Mouse (Mus musculus): ENCODE data around the gene Whamm. TPM values are rescaled to one million over a fixed set of nuclear protein-coding genes. Genes with fewer than 3 reads are reported as not detected.

Whamm gene
- polyA plus RNA-seq, 1 experiment from 2014 or later: 3.9 TPM

DNA sequence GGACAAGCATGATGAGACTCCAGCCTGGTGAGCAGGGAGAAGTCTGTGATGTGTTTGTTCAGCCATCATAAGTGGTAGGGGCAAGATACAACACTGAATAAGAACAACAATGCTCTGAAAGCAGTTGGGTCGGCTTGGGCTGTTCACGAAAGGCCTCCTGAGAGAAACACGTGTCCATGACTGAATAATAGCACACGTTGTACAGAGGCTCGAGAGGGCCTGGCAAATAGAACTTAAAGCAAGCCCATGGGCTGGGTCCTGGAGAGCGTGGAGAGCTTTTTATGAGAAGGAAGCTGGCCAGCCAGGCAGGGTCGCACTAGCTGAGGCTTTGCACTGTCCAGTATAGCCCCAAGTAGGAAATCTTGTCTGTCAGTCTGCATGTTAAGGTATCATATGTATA lies 7.3 kb downstream of the Whamm start:
- Histone ChIP-seq H3K9me3 (replicated peaks; ENCODE audit: control insufficient read depth, low read length) (no peaks in the 10 kb centered on the region), H3K4me1 (ENCODE audit: control insufficient read depth, insufficient read depth, low read length) (peaks cover 3% of the 10 kb centered on the region; the same call in 1 of the 2 replicates), H3K4me3 (ENCODE audit: low read length) (no peak overlapping the region), H3K36me3 (ENCODE audit: control insufficient read depth, insufficient read depth) (peaks cover 26% of the 10 kb centered on the region), H3K4me2 (ENCODE audit: low read depth, low read length) (no peak overlapping the region), H3K9ac (ENCODE audit: low read length) (no peak overlapping the region), H3K27ac (ENCODE audit: low read length) (no peak overlapping the region), H3K27me3 (ENCODE audit: control insufficient read depth, insufficient read depth, low read length) (no peaks in the 10 kb centered on the region)
- 88% methylated on average over 7 of the region's 7 CpGs for WGBS
- no peak for ATAC-seq (replicated peaks; ENCODE audit: extremely low read depth, insufficient read depth, low FRiP score)

DNA sequence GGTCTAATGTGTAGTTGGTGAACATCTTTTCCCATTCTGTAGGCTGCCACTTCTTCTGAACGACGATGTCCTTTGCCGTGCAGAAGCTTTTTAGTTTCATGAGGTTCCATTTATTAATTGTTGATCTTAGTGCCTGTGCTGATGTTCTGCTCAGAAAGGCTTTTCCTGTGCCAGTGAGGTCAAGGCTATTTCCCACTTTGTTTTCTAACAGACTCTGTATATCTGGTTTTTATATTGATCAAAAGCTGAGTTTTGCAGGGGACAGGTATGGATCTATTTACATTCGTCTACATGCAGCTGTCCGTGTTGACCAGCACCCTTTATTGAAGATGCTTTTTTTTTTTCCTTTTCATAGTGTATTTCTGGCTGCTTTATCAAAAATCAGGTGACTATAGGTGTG lies 8.2 kb downstream of the Whamm start:
- no peak overlapping the region for H3K4me2 ChIP-seq (ENCODE audit: low read depth, low read length)
- H3K4me1 ChIP-seq (ENCODE audit: control insufficient read depth, insufficient read depth, low read length): no peaks in the 10 kb centered on the region
- H3K27me3 ChIP-seq (ENCODE audit: control insufficient read depth, insufficient read depth, low read length): no peaks in the 10 kb centered on the region
- H3K27ac ChIP-seq (ENCODE audit: low read length): no peak overlapping the region
- H3K36me3 ChIP-seq (ENCODE audit: control insufficient read depth, insufficient read depth): peaks cover 29% of the 10 kb centered on the region
- 93% methylated on average over 5 of the region's 5 CpGs for WGBS
- H3K4me3 ChIP-seq (ENCODE audit: low read length): no peak overlapping the region
- H3K9me3 ChIP-seq (replicated peaks; ENCODE audit: control insufficient read depth, low read length): no peaks in the 10 kb centered on the region
- no peak overlapping the region for H3K9ac ChIP-seq (ENCODE audit: low read length)
- ATAC-seq (replicated peaks; ENCODE audit: extremely low read depth, insufficient read depth, low FRiP score): no peak

- no peak overlapping the region for H3K9ac ChIP-seq (ENCODE audit: low read length)
- no peak for ATAC-seq (replicated peaks; ENCODE audit: extremely low read depth, insufficient read depth, low FRiP score)
- peaks cover 49% of the 10 kb centered on the region for H3K36me3 ChIP-seq (ENCODE audit: control insufficient read depth, insufficient read depth)
- H3K4me2 ChIP-seq (ENCODE audit: low read depth, low read length): no peak overlapping the region
- no peaks in the 10 kb centered on the region for H3K27me3 ChIP-seq (ENCODE audit: control insufficient read depth, insufficient read depth, low read length)
- H3K4me3 ChIP-seq (ENCODE audit: low read length): no peak overlapping the region
- no peak overlapping the region for H3K27ac ChIP-seq (ENCODE audit: low read length)
- WGBS: 66% methylated on average over 3 of the region's 3 CpGs
- no peaks in the 10 kb centered on the region for H3K4me1 ChIP-seq (ENCODE audit: control insufficient read depth, insufficient read depth, low read length)
- peaks cover 5% of the 10 kb centered on the region for H3K9me3 ChIP-seq (replicated peaks; ENCODE audit: control insufficient read depth, low read length)
These were observed 12.4 kb downstream of the Whamm start for GRCm38 (mm10) chr7:81583512-81583911.

GRCm38 (mm10) chr7:81585326-81585725 lies 14.3 kb downstream of the Whamm start:
- 81% methylated on average over 7 of the region's 7 CpGs for WGBS

DNA sequence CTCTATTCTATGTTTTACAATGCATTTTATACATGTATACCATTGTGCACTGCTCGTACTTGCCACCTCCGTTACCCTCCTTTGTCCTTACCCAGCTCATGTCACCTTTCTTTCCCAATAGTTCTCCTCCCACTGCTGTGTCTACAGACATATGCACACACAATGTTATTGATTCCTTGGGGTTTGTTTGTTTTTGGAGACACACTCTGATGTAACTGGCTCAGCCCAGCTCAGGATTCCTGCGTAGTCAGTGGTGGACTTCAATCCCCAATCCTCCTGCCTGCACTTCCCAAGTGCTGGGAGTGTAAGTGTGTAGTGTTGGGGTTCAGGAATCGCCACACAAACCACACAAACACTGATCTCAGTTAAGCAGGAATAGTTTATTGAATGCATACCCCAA lies 16.2 kb downstream of the Whamm start:
- H3K9me3 ChIP-seq (replicated peaks; ENCODE audit: control insufficient read depth, low read length): peaks cover 5% of the 10 kb centered on the region
- no peak overlapping the region for H3K9ac ChIP-seq (ENCODE audit: low read length)
- no peak overlapping the region for H3K27ac ChIP-seq (ENCODE audit: low read length)
- no peak overlapping the region for H3K4me3 ChIP-seq (ENCODE audit: low read length)
- no peak for ATAC-seq (replicated peaks; ENCODE audit: extremely low read depth, insufficient read depth, low FRiP score)
- H3K4me2 ChIP-seq (ENCODE audit: low read depth, low read length): no peak overlapping the region
- H3K27me3 ChIP-seq (ENCODE audit: control insufficient read depth, insufficient read depth, low read length): no peaks in the 10 kb centered on the region
- no peaks in the 10 kb centered on the region for H3K4me1 ChIP-seq (ENCODE audit: control insufficient read depth, insufficient read depth, low read length)
- 90% methylated on average over 4 of the region's 4 CpGs for WGBS
- H3K36me3 ChIP-seq (ENCODE audit: control insufficient read depth, insufficient read depth): peaks cover 57% of the 10 kb centered on the region

More at GRCm38 (mm10) chr7:81585326-81585725, 14.3 kb downstream of the Whamm start:
- peaks cover 42% of the 10 kb centered on the region for H3K36me3 ChIP-seq (ENCODE audit: control insufficient read depth, insufficient read depth)
- no peak overlapping the region for H3K4me2 ChIP-seq (ENCODE audit: low read depth, low read length)
- peaks cover 5% of the 10 kb centered on the region for H3K9me3 ChIP-seq (replicated peaks; ENCODE audit: control insufficient read depth, low read length)
- no peak overlapping the region for H3K4me3 ChIP-seq (ENCODE audit: low read length)
- no peak overlapping the region for H3K27ac ChIP-seq (ENCODE audit: low read length)
- no peaks in the 10 kb centered on the region for H3K4me1 ChIP-seq (ENCODE audit: control insufficient read depth, insufficient read depth, low read length)
- no peak overlapping the region for H3K9ac ChIP-seq (ENCODE audit: low read length)
- H3K27me3 ChIP-seq (ENCODE audit: control insufficient read depth, insufficient read depth, low read length): no peaks in the 10 kb centered on the region
- ATAC-seq (replicated peaks; ENCODE audit: extremely low read depth, insufficient read depth, low FRiP score): no peak

- WGBS: 82% methylated on average over 9 of the region's 9 CpGs
- no peak overlapping the region for H3K4me3 ChIP-seq (ENCODE audit: low read length)
- no peaks in the 10 kb centered on the region for H3K9me3 ChIP-seq (replicated peaks; ENCODE audit: control insufficient read depth, low read length)
- H3K27ac ChIP-seq (ENCODE audit: low read length): no peak overlapping the region
- no peaks in the 10 kb centered on the region for H3K27me3 ChIP-seq (ENCODE audit: control insufficient read depth, insufficient read depth, low read length)
- no peak for ATAC-seq (replicated peaks; ENCODE audit: extremely low read depth, insufficient read depth, low FRiP score)
- H3K9ac ChIP-seq (ENCODE audit: low read length): no peak overlapping the region
- H3K4me1 ChIP-seq (ENCODE audit: control insufficient read depth, insufficient read depth, low read length): peaks cover 3% of the 10 kb centered on the region
- no peak overlapping the region for H3K4me2 ChIP-seq (ENCODE audit: low read depth, low read length)
- peaks cover 57% of the 10 kb centered on the region for H3K36me3 ChIP-seq (ENCODE audit: control insufficient read depth, insufficient read depth)
These were observed 21.6 kb downstream of the Whamm start for GRCm38 (mm10) chr7:81592686-81593085.

DNA sequence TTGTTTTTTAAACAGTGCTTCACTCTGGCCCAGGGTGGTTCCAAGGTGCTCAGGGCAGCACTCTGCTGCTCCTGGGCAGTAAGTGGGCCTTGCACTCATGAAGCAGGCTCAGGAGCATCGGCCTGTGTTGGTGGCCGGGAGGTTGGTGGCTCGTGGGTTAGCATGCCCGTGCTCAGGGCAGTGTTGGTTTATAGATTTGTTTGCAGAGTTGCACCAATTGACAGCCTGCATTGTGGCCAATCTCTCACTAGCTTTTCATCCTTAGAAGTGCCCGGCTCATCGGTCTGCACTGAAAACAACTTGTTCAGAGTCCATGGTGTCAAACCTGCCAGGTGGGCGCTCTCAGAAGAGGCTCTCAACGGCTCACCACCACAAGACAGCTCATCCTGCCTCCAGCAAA lies 22.3 kb downstream of the Whamm start:
- Histone ChIP-seq H3K36me3 (ENCODE audit: control insufficient read depth, insufficient read depth) (peaks cover 56% of the 10 kb centered on the region), H3K9ac (ENCODE audit: low read length) (no peak overlapping the region), H3K4me1 (ENCODE audit: control insufficient read depth, insufficient read depth, low read length) (peaks cover 3% of the 10 kb centered on the region), H3K4me3 (ENCODE audit: low read length) (no peak overlapping the region), H3K27ac (ENCODE audit: low read length) (no peak overlapping the region), H3K4me2 (ENCODE audit: low read depth, low read length) (no peak overlapping the region), H3K27me3 (ENCODE audit: control insufficient read depth, insufficient read depth, low read length) (no peaks in the 10 kb centered on the region), H3K9me3 (replicated peaks; ENCODE audit: control insufficient read depth, low read length) (no peaks in the 10 kb centered on the region)
- ATAC-seq (replicated peaks; ENCODE audit: extremely low read depth, insufficient read depth, low FRiP score): no peak
- 89% methylated on average over 8 of the region's 8 CpGs for WGBS

DNA sequence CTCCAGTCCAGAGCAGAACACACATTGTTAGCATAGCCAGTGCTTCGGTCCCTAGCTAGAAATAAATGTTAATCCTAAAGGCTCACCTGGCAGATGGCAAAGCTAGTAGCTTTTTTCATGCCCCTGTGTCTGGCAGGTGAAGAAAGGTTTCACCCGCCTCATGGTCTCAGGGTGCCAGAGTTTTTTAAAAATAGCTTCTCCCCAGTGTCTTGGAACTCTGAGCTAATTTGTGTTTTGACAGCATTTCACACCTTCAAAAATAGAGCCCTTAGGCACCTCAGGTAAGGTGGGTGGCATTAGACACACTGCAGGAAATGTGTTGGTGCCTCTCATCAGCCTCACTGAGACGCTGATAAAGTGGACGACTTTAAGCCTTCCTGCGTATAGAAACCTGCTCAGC lies 24.0 kb downstream of the Whamm start:
- Histone ChIP-seq H3K27ac (ENCODE audit: low read length) (no peak overlapping the region), H3K9me3 (replicated peaks; ENCODE audit: control insufficient read depth, low read length) (no peaks in the 10 kb centered on the region), H3K36me3 (ENCODE audit: control insufficient read depth, insufficient read depth) (peaks cover 56% of the 10 kb centered on the region), H3K4me3 (ENCODE audit: low read length) (no peak overlapping the region), H3K27me3 (ENCODE audit: control insufficient read depth, insufficient read depth, low read length) (no peaks in the 10 kb centered on the region), H3K4me2 (ENCODE audit: low read depth, low read length) (no peak overlapping the region), H3K4me1 (ENCODE audit: control insufficient read depth, insufficient read depth, low read length) (peaks cover 6% of the 10 kb centered on the region), H3K9ac (ENCODE audit: low read length) (no peak overlapping the region)
- ATAC-seq (replicated peaks; ENCODE audit: extremely low read depth, insufficient read depth, low FRiP score): no peak
- WGBS: 46% methylated on average over 5 of the region's 5 CpGs

DNA sequence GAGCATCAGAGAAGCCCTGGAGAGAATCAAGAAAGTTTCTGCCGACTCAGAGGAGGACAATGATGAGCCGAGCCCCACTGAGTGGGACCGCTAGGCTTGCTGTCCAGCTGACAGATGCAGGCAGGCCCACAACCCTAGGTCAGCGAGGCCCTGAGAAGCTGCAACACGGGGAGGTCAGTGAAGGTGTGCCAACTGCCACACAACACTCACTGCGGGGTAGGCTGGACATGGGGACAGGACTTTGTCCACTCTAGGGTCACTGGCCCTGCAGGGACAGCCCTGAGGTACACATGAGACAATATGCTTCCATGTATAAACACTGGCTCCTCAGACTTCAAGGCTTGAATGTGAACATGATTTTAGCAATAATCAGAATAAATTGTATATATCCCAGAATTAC lies 25.0 kb downstream of the Whamm start:
- Histone ChIP-seq H3K27me3 (ENCODE audit: control insufficient read depth, insufficient read depth, low read length) (no peaks in the 10 kb centered on the region), H3K4me2 (ENCODE audit: low read depth, low read length) (no peak overlapping the region), H3K36me3 (ENCODE audit: control insufficient read depth, insufficient read depth) (peaks cover 52% of the 10 kb centered on the region), H3K9me3 (replicated peaks; ENCODE audit: control insufficient read depth, low read length) (no peaks in the 10 kb centered on the region), H3K4me3 (ENCODE audit: low read length) (no peak overlapping the region), H3K4me1 (ENCODE audit: control insufficient read depth, insufficient read depth, low read length) (peaks cover 10% of the 10 kb centered on the region), H3K27ac (ENCODE audit: low read length) (no peak overlapping the region), H3K9ac (ENCODE audit: low read length) (no peak overlapping the region)
- 83% methylated on average over 6 of the region's 6 CpGs for WGBS
- no peak for ATAC-seq (replicated peaks; ENCODE audit: extremely low read depth, insufficient read depth, low FRiP score)

DNA sequence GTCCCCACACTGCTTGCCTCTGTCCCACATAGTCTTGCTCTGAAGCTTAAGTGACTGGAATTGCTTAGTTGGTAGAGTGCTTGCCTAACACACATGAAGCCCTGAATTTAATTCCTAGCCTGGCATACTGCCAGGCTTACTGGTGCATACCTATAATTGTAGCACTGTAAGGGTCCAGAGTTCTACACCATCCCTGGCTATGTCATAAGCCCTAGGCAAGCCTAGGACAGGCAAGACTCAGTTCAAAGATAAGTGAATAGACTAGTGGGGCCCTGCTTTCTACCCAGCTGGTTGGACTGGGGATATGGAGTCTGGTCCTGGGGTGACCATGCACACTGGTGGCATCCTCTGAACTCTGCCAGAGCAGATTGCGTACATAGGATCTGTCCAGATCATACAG lies 26.6 kb downstream of the Whamm start:
- H3K9me3 ChIP-seq (replicated peaks; ENCODE audit: control insufficient read depth, low read length): no peaks in the 10 kb centered on the region
- H3K9ac ChIP-seq (ENCODE audit: low read length): no peak overlapping the region
- H3K4me2 ChIP-seq (ENCODE audit: low read depth, low read length): no peak overlapping the region
- H3K27me3 ChIP-seq (ENCODE audit: control insufficient read depth, insufficient read depth, low read length): no peaks in the 10 kb centered on the region
- H3K4me1 ChIP-seq (ENCODE audit: control insufficient read depth, insufficient read depth, low read length): peaks cover 10% of the 10 kb centered on the region
- H3K27ac ChIP-seq (ENCODE audit: low read length): no peak overlapping the region
- WGBS: 91% methylated on average over 1 of the region's 1 CpGs
- no peak for ATAC-seq (replicated peaks; ENCODE audit: extremely low read depth, insufficient read depth, low FRiP score)
- peaks cover 38% of the 10 kb centered on the region for H3K36me3 ChIP-seq (ENCODE audit: control insufficient read depth, insufficient read depth)
- no peak overlapping the region for H3K4me3 ChIP-seq (ENCODE audit: low read length)
